Mouse (Mus musculus) embryo, embryonic 10.5 days (tissue): ENCODE data around the gene Spx.

Experiments
- DNase-seq: peaks from one replicate; pipeline ENCODE4 v3.0.0-alpha.2; 2015; ENCODE audit warnings: low spot score

Gene Spx

GRCm38 (mm10) chr6:142412906-142413491 lies at the start of gene Spx:
Gene Spx, plus strand, starts transcription at chr6:142413441.
- DNase-seq = peak; percentile 15

- DNase-seq = no peak
These were observed 47.3 kb upstream of the Spx start for GRCm38 (mm10) chr6:142365742-142366472.

- DNase-seq = no peak
These were observed 46.7 kb upstream of the Spx start for GRCm38 (mm10) chr6:142366473-142367018.

- no peak for DNase-seq
These were observed 45.7 kb upstream of the Spx start for GRCm38 (mm10) chr6:142367565-142367964.

- no peak for DNase-seq
These were observed 43.7 kb upstream of the Spx start for GRCm38 (mm10) chr6:142369568-142369967.

- DNase-seq = no peak
These were observed 36.2 kb upstream of the Spx start for GRCm38 (mm10) chr6:142377081-142377480.

GRCm38 (mm10) chr6:142378576-142379330 lies 34.5 kb upstream of the Spx start:
- no peak for DNase-seq

- no peak for DNase-seq
These were observed 33.3 kb upstream of the Spx start for GRCm38 (mm10) chr6:142379961-142380360.

- DNase-seq = no peak
These were observed 31.6 kb upstream of the Spx start for GRCm38 (mm10) chr6:142381615-142382014.

GRCm38 (mm10) chr6:142384521-142384920 lies 28.7 kb upstream of the Spx start:
- no peak for DNase-seq

GRCm38 (mm10) chr6:142386285-142387010 lies 26.8 kb upstream of the Spx start:
- DNase-seq = no peak

GRCm38 (mm10) chr6:142387011-142387754 lies 26.1 kb upstream of the Spx start, which contains the start of the genes Recql and Golt1b:
Gene Recql, minus strand, starts transcription at chr6:142387087.
Gene Golt1b, plus strand, starts transcription at chr6:142387221.
- peak; percentile 97 for DNase-seq

- DNase-seq = peak; percentile 44
These were observed 25.4 kb upstream of the Spx start for GRCm38 (mm10) chr6:142387755-142388271.

- no peak for DNase-seq
These were observed 24.1 kb upstream of the Spx start for GRCm38 (mm10) chr6:142389101-142389500.

GRCm38 (mm10) chr6:142392312-142392711 lies 20.9 kb upstream of the Spx start:
- no peak for DNase-seq

GRCm38 (mm10) chr6:142394669-142395068 lies 18.6 kb upstream of the Spx start:
- no peak for DNase-seq

- DNase-seq = no peak
These were observed 17.5 kb upstream of the Spx start for GRCm38 (mm10) chr6:142395756-142396155.

- DNase-seq = no peak
These were observed 2.1 kb upstream of the Spx start for GRCm38 (mm10) chr6:142411140-142411539.

GRCm38 (mm10) chr6:142413845-142414244 lies 604 bp downstream of the Spx start:
- peak; percentile 12 for DNase-seq

GRCm38 (mm10) chr6:142414597-142414996 lies 1.4 kb downstream of the Spx start:
- DNase-seq = peak; percentile 20

- DNase-seq = no peak
These were observed 11.7 kb downstream of the Spx start for GRCm38 (mm10) chr6:142424976-142425375.
